Mouse (Mus musculus) ES-Bruce4 (cell line): ENCODE measurements around the gene Gjc3.

Source experiments
- EP300 ChIP-seq: IDR thresholded peaks from 2 replicates; pipeline ENCODE4 v1.6.1; 2011; ENCODE audit warnings: low read depth, low read length; ENCODE audit not compliant: insufficient read depth
- POLR2A ChIP-seq: IDR thresholded peaks from one replicate; pipeline ENCODE4 v1.8.1; 2011; ENCODE audit warnings: low read length; ENCODE audit not compliant: insufficient read depth

- TF ChIP-seq POLR2A (no peak), EP300 (no peak)
Measured at GRCm38 (mm10) chr5:137966492-137966891, 3.6 kb upstream of the Gjc3 start.
